Mouse (Mus musculus) ovary, postnatal 14 days (tissue): ENCODE data around the gene Dchs1.
A peak's percentile ranks its signal among the peaks of the same experiment; 100 is the strongest.

Experiments used
- DNase-seq: peaks from one replicate; pipeline ENCODE4 v3.0.0; 2022; ENCODE audit warnings: low spot score

Dchs1 gene

GRCm38 (mm10) chr7:105787285-105788140 lies at the start of gene Dchs1:
Gene Dchs1 (minus strand): TSS chr7:105787654.
- no peak for DNase-seq

GRCm38 (mm10) chr7:105824281-105824680 lies 36.8 kb upstream of the Dchs1 start:
- DNase-seq: no peak

GRCm38 (mm10) chr7:105818483-105818882 lies 31.0 kb upstream of the Dchs1 start:
- no peak for DNase-seq

DNA sequence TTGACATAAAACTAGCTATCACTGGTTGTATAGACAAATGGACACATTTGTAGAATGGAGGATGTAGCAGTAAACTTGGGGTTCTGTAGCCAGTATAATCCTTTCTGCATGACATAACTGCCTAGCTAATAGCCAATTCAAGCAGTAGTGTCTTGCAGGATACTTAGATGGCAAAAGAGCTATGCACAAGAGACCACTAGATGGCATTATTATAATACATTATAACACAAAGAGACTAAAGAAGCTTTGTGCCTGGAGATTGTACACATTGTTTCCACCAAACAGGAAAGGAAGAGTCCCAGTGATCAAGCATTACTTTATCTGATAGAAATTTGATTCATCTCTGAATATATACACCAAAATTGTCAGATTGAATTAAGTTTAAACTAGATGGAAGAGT lies 29.3 kb upstream of the Dchs1 start:
- no peak for DNase-seq

GRCm38 (mm10) chr7:105813326-105813725 lies 25.9 kb upstream of the Dchs1 start:
- DNase-seq: no peak

DNA sequence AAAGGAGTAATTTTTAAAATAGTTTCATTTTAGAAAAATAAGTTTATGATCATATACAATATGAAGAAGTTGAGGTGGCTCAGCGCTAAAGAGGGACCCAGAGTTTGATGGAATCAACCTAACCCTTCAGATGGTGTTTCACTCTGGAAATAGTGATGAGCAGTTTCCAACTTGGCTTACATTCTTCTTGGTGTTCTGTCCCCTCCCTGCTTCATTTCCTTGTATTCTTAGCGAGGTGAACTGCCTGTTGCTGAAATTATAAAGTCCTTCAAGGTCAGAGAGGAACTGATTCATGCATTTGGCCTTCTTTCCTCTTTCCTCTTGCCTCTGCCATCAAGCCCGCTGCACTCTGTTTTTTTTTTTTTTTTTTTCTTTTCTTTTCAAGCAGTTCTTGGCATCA lies 25.1 kb upstream of the Dchs1 start:
- DNase-seq: no peak

DNA sequence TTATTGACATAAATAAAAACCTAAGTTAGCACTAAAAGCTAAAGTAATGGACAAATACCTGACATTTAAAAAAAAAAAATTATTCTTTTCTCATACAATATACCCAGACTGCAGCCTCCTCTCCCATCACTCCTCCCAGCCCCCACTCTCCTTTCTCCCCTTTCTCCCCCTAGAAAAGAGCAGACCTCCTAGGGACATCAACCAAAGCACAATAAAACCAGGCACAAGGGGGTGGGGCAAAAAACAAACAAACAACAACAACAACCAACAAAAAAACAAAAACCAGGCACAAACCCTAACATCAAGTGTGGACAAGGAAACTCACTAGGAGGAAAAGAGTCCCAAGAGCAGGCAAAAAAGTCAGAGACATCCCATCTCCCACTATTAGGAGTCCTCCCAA lies 24.1 kb upstream of the Dchs1 start:
- no peak for DNase-seq

GRCm38 (mm10) chr7:105810877-105811489 lies 23.5 kb upstream of the Dchs1 start, which contains the start of gene Mrpl17:
Gene Mrpl17 (minus strand): TSS chr7:105811099.
- peak; percentile 99 for DNase-seq

DNA sequence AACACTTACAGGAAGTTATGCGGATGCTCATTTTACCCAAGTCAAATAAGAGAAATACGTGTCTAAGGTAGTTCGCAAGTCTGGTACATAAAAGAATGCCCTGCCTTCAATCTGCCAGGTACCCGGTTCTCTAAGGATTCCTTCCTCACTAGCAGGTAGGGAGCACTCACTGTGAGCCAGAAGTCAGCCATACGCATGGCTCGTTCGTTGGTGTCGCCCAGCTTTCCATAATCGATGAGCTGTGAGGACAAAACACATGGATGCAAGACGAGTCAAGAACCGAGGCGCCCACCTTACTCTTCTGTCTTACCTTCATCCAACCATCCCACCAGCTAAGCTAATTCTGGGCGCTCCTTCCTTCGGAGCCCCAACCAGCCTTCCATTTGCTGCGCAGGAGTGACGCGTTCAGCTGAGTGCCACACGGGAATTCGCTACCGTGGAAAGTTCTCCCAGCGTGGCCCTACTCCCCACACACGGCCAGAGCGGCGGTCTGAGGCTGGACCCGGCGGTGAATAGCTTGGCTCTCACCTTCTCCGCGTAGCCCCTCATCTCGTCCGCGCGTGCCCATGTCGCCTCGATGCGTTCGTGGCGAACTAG lies 22.9 kb upstream of the Dchs1 start:
- no peak for DNase-seq

GRCm38 (mm10) chr7:105809836-105810235 lies 22.4 kb upstream of the Dchs1 start:
- no peak for DNase-seq

DNA sequence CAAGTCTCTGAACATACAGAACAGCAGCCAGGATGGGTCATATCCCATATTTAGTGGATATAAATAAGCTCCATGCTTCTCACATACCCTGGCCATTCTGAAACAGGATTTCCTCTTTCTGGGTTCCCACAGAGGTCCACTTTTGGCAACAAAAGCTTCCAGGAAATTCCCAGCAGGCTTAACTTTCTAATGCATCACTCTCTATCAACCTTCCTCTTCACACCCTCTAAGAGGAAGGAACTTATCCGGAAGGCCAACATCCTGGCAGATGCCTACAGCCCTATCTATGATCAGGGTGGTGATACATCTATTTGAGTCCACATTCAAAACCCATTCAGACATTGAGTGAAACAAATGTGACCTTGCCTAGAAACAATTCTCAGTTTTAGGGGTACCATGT lies 20.9 kb upstream of the Dchs1 start:
- no peak for DNase-seq

- DNase-seq: no peak
Measured at GRCm38 (mm10) chr7:105806716-105807115, 19.3 kb upstream of the Dchs1 start.

- no peak for DNase-seq
Measured at GRCm38 (mm10) chr7:105806125-105806524, 18.7 kb upstream of the Dchs1 start.

DNA sequence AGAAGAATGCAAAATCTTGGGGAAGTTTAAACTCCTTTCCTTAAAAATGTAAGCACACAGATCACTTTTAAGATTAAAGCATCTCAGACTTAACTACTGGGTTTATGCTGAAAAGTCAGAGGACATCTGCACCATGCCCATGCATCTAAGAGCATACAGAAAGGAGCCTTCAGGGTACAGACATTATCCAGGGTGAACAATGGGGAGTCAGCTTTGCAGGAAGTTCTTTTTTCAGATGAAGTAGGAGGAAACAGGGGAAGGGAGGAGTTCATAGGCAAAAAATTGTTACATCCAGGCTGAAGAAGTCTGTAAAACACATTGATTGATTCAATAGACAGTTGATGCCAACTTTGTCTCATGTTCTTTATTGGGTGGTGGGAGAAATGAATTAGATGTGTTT lies 16.0 kb upstream of the Dchs1 start:
- no peak for DNase-seq

DNA sequence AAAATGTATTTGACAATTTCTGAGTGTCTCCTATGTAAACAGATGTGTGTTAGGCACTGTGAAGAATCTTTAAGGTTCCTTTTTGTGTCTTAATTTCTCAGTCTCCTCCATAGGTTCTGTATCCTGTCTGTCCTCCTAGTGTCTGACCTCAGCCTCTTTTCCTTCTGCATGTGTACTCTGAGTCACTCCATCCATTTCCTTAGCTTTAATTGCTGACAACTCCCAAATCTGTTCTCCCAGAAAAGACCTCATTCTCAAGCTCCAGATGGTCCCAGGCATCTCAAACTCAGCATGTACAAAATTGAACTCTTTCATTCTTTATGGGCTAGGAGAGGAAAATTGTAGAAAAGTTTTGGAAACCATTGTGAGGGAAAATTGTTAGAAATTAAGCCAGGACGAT lies 15.3 kb upstream of the Dchs1 start:
- no peak for DNase-seq

GRCm38 (mm10) chr7:105802312-105802711 lies 14.9 kb upstream of the Dchs1 start:
- no peak for DNase-seq

- no peak for DNase-seq
Measured at GRCm38 (mm10) chr7:105796972-105797371, 9.5 kb upstream of the Dchs1 start.

- DNase-seq: no peak
Measured at GRCm38 (mm10) chr7:105795759-105796366, 8.4 kb upstream of the Dchs1 start.

DNA sequence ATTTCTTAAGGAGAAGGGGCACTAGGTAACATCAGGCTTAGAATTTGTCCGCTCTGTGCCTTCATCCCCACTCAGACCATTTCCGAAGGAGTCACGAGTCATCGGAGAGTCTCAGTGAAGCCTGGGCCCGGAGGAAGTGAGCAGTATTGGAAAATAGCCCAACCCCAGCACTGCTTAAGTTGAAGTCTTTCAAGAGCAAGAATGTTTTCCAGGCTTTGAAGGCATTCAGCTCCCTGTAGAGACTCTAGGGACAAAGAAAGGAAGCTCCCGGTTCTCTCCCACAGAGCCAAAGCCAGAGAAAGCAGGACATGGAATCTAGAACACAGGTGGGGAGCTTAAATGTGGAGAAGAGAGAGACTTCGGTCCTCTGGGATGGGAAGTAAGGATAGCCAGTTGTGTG lies 6.2 kb upstream of the Dchs1 start:
- DNase-seq: no peak

DNA sequence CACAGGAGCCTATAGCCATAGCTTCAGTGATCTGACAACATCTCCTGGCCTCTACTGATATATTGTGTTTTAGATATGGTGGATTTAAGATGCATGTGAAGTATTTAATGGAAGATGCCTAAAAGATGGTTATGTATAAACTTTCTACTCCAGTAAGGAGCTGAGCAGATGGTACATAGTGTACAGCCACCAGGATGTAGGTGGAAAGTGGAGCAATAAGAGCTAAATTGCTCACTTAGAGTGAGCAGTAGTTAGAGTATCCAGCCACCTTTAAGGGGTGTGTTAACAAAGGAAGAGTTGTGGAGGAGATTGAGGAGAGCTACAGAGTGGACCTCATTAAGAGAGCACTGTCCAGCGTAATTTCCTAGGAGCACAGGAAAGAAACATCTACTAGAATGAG lies 3.7 kb upstream of the Dchs1 start:
- DNase-seq: no peak

- no peak for DNase-seq
Measured at GRCm38 (mm10) chr7:105786506-105787284, 759 bp downstream of the Dchs1 start.

DNA sequence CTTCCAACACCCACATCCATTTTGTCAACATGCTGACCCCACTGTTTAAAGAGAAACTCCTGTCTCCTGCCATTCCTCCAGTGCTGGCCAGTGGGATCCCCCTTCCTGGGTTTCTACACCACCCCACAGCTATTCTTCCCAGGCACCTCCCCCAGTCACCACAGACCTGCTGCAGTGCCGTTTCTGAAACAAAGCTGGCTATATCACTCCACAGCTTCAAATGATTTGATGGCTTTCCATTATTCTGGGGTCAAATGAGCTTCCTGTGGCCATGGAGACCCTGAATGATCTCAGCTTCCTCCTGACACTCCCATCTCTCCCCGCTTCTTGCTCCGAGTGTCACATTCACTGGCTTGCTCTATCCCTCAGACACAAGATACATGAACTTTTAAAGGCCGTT lies 2.9 kb downstream of the Dchs1 start:
- DNase-seq: no peak
